Mouse (Mus musculus) intestine, embryonic 14.5 days (tissue): Measurements from ENCODE around the gene Scyl2. TPM values are rescaled to one million over a fixed set of nuclear protein-coding genes. Genes with fewer than 3 reads are reported as not detected.
A peak's percentile ranks its signal among the peaks of the same experiment; 100 is the strongest.
"Not testable (repeated sequence)": the region's sequence is repeated elsewhere in the genome, so short reads cannot be mapped to it uniquely, and the experiment has no call there.

Experiments used
- ATAC-seq: fragments of 200-750 bp; cut with Nextera tagmentation; replicated peaks from 2 replicates; pipeline ENCODE4 v1.8.0; 2017; ENCODE audit warnings: low read depth, moderate number of reproducible peaks, moderate TSS enrichment, moderate library complexity; ENCODE audit not compliant: low FRiP score, low TSS enrichment
- DNase-seq: peaks from one replicate; pipeline ENCODE4 v3.0.0-alpha.2; 2018; ENCODE audit warnings: low spot score
- H3K27ac ChIP-seq: fragments of 300-500 bp; sonication (generic); 2 replicates; pipeline ENCODE4 v1.5.1; 2014; ENCODE audit warnings: low read depth, mild to moderate bottlenecking, control low read depth
- H3K27me3 ChIP-seq: fragments of 300-500 bp; sonication (generic); replicated peaks from 2 replicates; pipeline ENCODE4 v1.6.1; 2014; ENCODE audit warnings: low read length, control low read depth; ENCODE audit not compliant: control insufficient read depth, insufficient read depth
- H3K36me3 ChIP-seq: fragments of 300-500 bp; sonication (generic); 2 replicates; pipeline ENCODE4 v1.6.1; 2014; ENCODE audit warnings: low read length, control low read depth; ENCODE audit not compliant: control insufficient read depth, insufficient read depth
- H3K4me1 ChIP-seq: fragments of 300-500 bp; sonication (generic); replicated peaks from 2 replicates; pipeline ENCODE4 v1.6.1; 2014; ENCODE audit warnings: low read length, control low read depth, mixed read lengths; ENCODE audit not compliant: control insufficient read depth, insufficient read depth
- H3K4me2 ChIP-seq: fragments of 300-500 bp; sonication (generic); 2 replicates; pipeline ENCODE4 v1.6.1; 2014; ENCODE audit warnings: low read length
- H3K4me3 ChIP-seq: fragments of 300-500 bp; sonication (generic); 2 replicates; pipeline ENCODE4 v1.5.1; 2014; ENCODE audit warnings: low read depth, low read length, control low read depth, mixed read lengths
- H3K9ac ChIP-seq: fragments of 300-500 bp; sonication (generic); 2 replicates; pipeline ENCODE4 v1.6.1; 2014; ENCODE audit warnings: mild to moderate bottlenecking, low read length
- H3K9me3 ChIP-seq: fragments of 300-500 bp; sonication (generic); 2 replicates; pipeline ENCODE4 v1.6.1; 2016; ENCODE audit warnings: low read length, control low read depth; ENCODE audit not compliant: control insufficient read depth
- WGBS: fragments of 180-500 bp; shearing (Covaris S2); extraction: QIAGEN DNeasy Blood & Tissue Kit; methylation state at CpG from one replicate; pipeline ENCODE4 v1.1.7; 2014; 5-methylcytosine and 5-hydroxymethylcytosine counted together
- polyA plus RNA-seq: library from polyadenylated mRNA; unstranded; fragments of >200 nt; fragmentation: Nextera tagmentation; extraction: Ambion mirVana; gene quantifications from 2 replicates; pipeline ENCODE4 v1.2.1, GENCODE M21; 2014

Gene Scyl2
- polyA plus RNA-seq, 1 experiment from 2014 or later, result 14.3 TPM

DNA sequence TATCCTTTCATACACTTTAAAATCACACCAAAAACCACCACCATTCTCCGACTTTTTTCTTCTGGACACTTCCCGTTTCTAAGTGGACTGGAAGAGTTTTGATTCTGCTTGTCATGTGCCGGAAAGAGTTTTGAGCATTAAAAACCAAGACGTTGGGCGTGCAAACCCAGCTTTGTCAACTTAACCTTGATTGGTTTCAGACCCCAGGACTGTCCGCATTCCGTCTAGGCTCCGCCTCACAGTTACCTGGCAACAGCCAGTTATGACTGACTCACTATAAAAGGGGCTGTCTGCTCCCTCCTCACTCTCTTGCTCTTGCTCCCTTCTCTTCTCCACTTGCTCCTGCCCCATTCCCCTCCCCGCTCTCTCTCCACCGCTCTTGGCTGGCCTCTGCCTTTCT, 22.6 kb upstream of the Scyl2 start:
- no peaks in the 10 kb centered on the region for H3K4me1 ChIP-seq
- no peaks in the 10 kb centered on the region for H3K27me3 ChIP-seq
- no peak for DNase-seq
- H3K36me3 ChIP-seq, result peaks cover 22% of the 10 kb centered on the region
- H3K27ac ChIP-seq, result no peak overlapping the region
- H3K4me3 ChIP-seq, result no peak overlapping the region
- H3K9me3 ChIP-seq, result no peaks in the 10 kb centered on the region
- ATAC-seq, result no peak; the same call in 1 of the 2 replicates
- H3K9ac ChIP-seq, result no peak overlapping the region
- WGBS, result 31% methylated on average over 10 of the region's 10 CpGs
- 0 out of 2 replicates have a peak overlapping the region, but pooled peaks have one; percentile 20 for H3K4me2 ChIP-seq

DNA sequence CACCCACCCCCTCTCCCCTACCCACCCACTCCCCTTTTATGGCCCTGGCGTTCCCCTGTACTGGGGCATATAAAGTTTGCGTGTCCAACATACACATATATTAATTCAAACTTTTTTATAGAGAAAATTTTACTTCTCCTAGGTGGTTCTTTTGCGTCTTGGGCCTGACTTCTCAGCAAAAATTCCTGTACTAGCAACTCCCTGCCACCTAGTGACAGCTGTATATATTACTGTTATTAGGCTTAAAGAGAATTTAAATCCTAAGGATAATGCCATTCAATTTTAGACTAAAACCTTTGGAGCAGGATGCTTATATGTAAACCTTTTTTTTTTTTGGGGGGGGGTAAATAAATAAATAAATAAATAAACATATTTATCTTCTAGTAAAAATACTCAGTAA, 21.3 kb upstream of the Scyl2 start:
- no peak for DNase-seq

DNA sequence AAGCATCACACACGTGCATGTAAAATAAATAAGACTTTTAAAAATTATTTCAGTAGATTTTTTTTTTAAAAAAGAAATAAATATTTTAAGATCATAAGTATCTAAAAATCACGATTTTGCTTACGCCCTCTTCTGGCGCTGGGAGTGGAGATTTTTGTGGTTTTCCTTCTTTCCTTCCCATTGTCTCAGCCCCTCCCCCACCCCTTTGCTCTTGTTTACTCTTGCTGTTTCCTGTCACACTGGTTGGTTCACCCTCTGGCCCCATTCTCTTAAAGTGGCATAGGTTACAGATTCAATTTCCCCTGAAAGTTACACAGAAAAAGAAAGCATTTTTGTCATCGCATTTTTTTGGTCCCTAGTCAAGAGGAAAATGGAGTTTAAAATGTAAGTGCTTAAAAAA, 17.0 kb upstream of the Scyl2 start:
- ATAC-seq (no peak), DNase-seq (no peak)
- Histone ChIP-seq H3K4me2 (no peak overlapping the region), H3K9ac (no peak overlapping the region), H3K27me3 (no peaks in the 10 kb centered on the region), H3K9me3 (no peaks in the 10 kb centered on the region), H3K4me3 (no peak overlapping the region), H3K27ac (no peak overlapping the region), H3K36me3 (no peaks in the 10 kb centered on the region), H3K4me1 (no peaks in the 10 kb centered on the region)
- 49% methylated on average over 5 of the region's 5 CpGs for WGBS

More for the DNA sequence above, 21.3 kb upstream of the Scyl2 start:
- Histone ChIP-seq H3K4me3 (no peak overlapping the region), H3K9ac (no peak overlapping the region), H3K4me1 (no peaks in the 10 kb centered on the region), H3K27me3 (no peaks in the 10 kb centered on the region), H3K27ac (no peak overlapping the region), H3K4me2 (no peak overlapping the region), H3K9me3 (no peaks in the 10 kb centered on the region), H3K36me3 (peaks cover 14% of the 10 kb centered on the region)
- 76% methylated on average over 3 of the region's 3 CpGs for WGBS
- ATAC-seq, result no peak

DNA sequence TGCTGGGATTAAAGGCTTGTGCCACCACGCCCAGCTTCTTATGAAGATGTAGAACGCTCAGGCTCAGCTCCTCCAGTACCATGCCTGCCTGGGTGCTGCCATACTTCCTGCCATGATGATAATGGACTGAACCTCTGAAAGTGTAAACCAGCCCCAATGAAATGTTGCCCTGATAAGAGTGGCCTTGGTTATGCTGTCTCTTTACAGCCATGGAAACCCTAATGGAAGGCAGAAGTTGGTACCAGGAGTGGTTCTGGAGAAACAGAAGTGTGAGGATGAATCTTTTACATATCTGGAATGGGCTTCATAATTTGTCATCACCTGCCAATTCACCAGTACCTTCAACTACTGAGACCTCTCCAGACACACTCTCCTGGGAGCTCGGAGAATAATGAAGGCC, 11.9 kb upstream of the Scyl2 start:
- H3K4me1 ChIP-seq, result no peaks in the 10 kb centered on the region
- no peak overlapping the region for H3K4me2 ChIP-seq
- no peaks in the 10 kb centered on the region for H3K27me3 ChIP-seq
- ATAC-seq (no peak), DNase-seq (no peak)
- no peaks in the 10 kb centered on the region for H3K9me3 ChIP-seq
- 93% methylated on average over 3 of the region's 3 CpGs for WGBS
- H3K4me3 ChIP-seq, result no peak overlapping the region
- no peaks in the 10 kb centered on the region for H3K36me3 ChIP-seq
- H3K27ac ChIP-seq, result no peak overlapping the region
- no peak overlapping the region for H3K9ac ChIP-seq

DNA sequence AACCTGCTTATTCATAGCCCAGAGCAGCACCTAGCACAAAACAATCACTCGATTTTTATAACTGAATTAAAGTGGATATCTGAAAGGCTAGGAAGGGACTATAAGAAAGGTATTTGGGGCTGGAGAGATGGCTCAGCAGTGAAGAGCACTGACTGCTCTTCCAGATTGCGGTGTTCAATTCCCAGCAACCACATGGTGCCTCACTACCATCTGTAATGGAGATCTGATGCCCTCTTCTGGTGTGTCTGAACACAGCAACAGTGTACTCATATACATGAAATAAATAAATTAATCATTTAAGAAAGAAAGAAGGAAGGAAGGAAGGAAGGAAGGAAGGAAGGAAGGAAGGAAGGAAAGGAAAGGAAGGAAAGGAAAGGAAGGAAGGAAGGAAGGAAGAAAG, 10.2 kb upstream of the Scyl2 start:
- not testable (repeated sequence) for ATAC-seq, DNase-seq, H3K27ac ChIP-seq, H3K4me2 ChIP-seq, H3K36me3 ChIP-seq, H3K27me3 ChIP-seq, H3K4me1 ChIP-seq, H3K9ac ChIP-seq, H3K9me3 ChIP-seq, H3K4me3 ChIP-seq
- WGBS, result 77% methylated on average over 2 of the region's 2 CpGs

DNA sequence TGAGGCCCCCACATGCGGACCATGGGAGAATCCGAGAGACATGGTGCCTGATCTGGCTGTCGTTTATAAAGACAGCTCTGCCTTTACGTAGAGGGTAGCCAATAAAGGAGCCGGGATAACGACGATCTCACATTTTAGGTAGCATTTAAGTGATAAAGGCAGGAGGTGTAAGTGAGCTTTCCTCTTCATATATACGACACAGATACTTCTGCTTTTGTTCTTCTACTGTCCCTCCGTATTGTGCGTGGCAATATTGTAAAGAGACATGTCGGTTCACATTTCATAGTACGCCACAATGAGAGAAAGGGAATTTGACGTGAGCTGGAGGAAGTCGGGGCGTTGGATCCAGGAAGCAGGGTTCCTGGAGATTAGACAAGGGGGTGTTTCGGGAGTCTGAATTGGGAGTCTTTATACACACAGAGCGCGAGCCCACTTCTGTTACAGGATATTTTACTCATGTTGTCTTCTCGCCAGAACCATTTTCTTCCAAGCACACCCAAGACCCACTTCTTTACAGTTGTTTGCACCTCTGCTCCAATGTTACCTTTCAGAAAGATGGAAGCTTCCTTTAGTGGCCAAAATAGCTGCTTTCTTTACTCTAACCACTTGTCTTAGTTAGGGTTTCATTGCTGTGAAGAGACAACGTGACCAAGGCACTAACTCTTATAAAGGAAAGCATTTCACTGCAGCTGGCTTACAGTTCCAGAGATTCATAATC, 9.3 kb upstream of the Scyl2 start:
- WGBS, result 81% methylated on average over 20 of the region's 20 CpGs
- no peak overlapping the region for H3K4me3 ChIP-seq

DNA sequence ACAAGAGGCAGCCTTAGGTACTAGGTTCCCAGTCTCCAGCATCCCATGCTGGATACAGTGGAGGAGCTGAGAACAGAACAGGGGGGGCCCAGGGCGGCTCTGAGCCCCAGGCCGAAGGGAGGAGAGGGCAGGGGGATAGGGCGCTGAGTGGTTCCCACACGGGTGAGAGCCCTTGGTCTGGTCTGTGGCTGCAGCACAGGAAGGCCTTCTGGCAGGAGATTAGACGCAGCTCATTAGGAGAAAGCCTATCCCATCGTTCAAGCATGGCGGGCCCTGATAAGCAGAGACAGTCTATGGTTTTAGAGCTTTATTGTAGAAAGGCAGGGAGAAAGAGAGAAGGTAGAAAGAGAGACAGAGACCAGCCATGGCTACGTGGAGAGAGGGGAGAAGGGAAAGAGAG, 3.9 kb upstream of the Scyl2 start:
- Histone ChIP-seq H3K9me3 (no peaks in the 10 kb centered on the region), H3K36me3 (no peaks in the 10 kb centered on the region), H3K4me2 (no peak overlapping the region), H3K4me1 (peaks cover 4% of the 10 kb centered on the region), H3K27me3 (no peaks in the 10 kb centered on the region), H3K27ac (no peak overlapping the region), H3K4me3 (no peak overlapping the region), H3K9ac (no peak overlapping the region)
- DNase-seq, result no peak
- no peak for ATAC-seq
- 56% methylated on average over 8 of the region's 8 CpGs for WGBS

More for the DNA sequence above, 9.3 kb upstream of the Scyl2 start:
- no peaks in the 10 kb centered on the region for H3K9me3 ChIP-seq
- no peak overlapping the region for H3K4me2 ChIP-seq
- no peak overlapping the region for H3K9ac ChIP-seq
- H3K27ac ChIP-seq, result no peak overlapping the region
- H3K27me3 ChIP-seq, result no peaks in the 10 kb centered on the region
- no peaks in the 10 kb centered on the region for H3K36me3 ChIP-seq
- ATAC-seq, result no peak
- no peaks in the 10 kb centered on the region for H3K4me1 ChIP-seq
- DNase-seq, result no peak

DNA sequence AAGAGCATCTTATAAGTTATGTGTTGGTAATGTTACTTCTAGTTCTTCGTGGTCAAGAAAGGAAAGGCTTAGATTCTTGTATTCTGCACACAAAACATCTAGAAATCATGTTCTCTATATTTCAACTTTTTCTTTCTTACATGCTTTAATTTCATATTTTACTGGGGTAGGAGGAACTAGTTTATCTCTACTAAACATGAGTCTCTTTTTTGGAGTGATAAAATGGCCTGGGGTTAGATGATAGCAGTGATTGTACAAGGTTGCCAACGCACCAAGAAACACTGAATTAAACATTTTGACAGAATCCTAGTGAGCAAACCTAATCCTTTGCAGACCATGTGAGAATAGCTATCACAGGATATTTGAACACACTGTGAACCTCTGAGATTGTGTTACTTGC, 1.4 kb upstream of the Scyl2 start:
- ATAC-seq (no peak), DNase-seq (no peak)
- H3K9ac ChIP-seq, result no peak overlapping the region
- WGBS, result 83% methylated on average over 2 of the region's 2 CpGs
- H3K27ac ChIP-seq, result no peak overlapping the region
- no peak overlapping the region for H3K4me3 ChIP-seq
- H3K27me3 ChIP-seq, result no peaks in the 10 kb centered on the region
- no peaks in the 10 kb centered on the region for H3K36me3 ChIP-seq
- peaks cover 6% of the 10 kb centered on the region for H3K4me1 ChIP-seq
- no peaks in the 10 kb centered on the region for H3K9me3 ChIP-seq
- no peak overlapping the region for H3K4me2 ChIP-seq
